Mouse (Mus musculus) midbrain, embryonic 14.5 days (tissue): ENCODE data around the gene Tspan14. TPM values are rescaled to one million over a fixed set of nuclear protein-coding genes. Genes with fewer than 3 reads are reported as not detected.

Experiments used
- ATAC-seq: fragments of 200-750 bp; cut with Nextera tagmentation; 2 replicates; pipeline ENCODE4 v1.8.0; 2017; ENCODE audit warnings: moderate number of reproducible peaks, moderate library complexity; ENCODE audit not compliant: low FRiP score, low TSS enrichment
- DNase-seq: peaks from one replicate; pipeline ENCODE4 v3.0.0-alpha.2; 2015
- H3K27ac ChIP-seq: fragments of 300-500 bp; sonication (generic); replicated peaks from 2 replicates; pipeline ENCODE4 v1.5.1; 2014; ENCODE audit warnings: mild to moderate bottlenecking, low read depth, low read length, moderate library complexity
- H3K27me3 ChIP-seq: fragments of 300-500 bp; sonication (generic); 2 replicates; pipeline ENCODE4 v1.6.1; 2014; ENCODE audit warnings: low read length, control low read depth, mixed read lengths; ENCODE audit not compliant: control insufficient read depth, insufficient read depth
- H3K36me3 ChIP-seq: fragments of 300-500 bp; sonication (generic); 2 replicates; pipeline ENCODE4 v1.6.1; 2014; ENCODE audit warnings: low read length, control low read depth; ENCODE audit not compliant: control insufficient read depth, insufficient read depth
- H3K4me1 ChIP-seq: fragments of 300-500 bp; sonication (generic); 2 replicates; pipeline ENCODE4 v1.6.1; 2014; ENCODE audit warnings: mild to moderate bottlenecking, antibody characterized with exemption, low read length, control low read depth; ENCODE audit not compliant: control insufficient read depth, insufficient read depth
- H3K4me2 ChIP-seq: fragments of 300-500 bp; sonication (generic); 2 replicates; pipeline ENCODE4 v1.6.1; 2014; ENCODE audit warnings: mild to moderate bottlenecking, low read length, moderate library complexity
- H3K4me3 ChIP-seq: fragments of 300-500 bp; sonication (generic); replicated peaks from 2 replicates; pipeline ENCODE4 v1.5.1; 2014; ENCODE audit warnings: low read depth, low read length
- H3K9ac ChIP-seq: fragments of 300-500 bp; sonication (generic); replicated peaks from 2 replicates; pipeline ENCODE4 v1.6.1; 2014; ENCODE audit warnings: mild to moderate bottlenecking, low read length, moderate library complexity
- H3K9me3 ChIP-seq: fragments of 300-500 bp; sonication (generic); 2 replicates; pipeline ENCODE4 v1.6.1; 2016; ENCODE audit warnings: low read length, control low read depth, mixed read lengths; ENCODE audit not compliant: control insufficient read depth
- WGBS: fragments of 180-500 bp; shearing (Covaris S2); extraction: QIAGEN DNeasy Blood & Tissue Kit; methylation state at CpG from one replicate; pipeline ENCODE4 v1.1.7; 2014; 5-methylcytosine and 5-hydroxymethylcytosine counted together
- polyA plus RNA-seq: library from polyadenylated mRNA; unstranded; fragments of >200 nt; fragmentation: Nextera tagmentation; extraction: Ambion mirVana; gene quantifications from 2 replicates; pipeline ENCODE4 v1.2.1, GENCODE M21; 2014

Tspan14 gene
- polyA plus RNA-seq, 1 experiment from 2014 or later, result 79.6 TPM

DNA sequence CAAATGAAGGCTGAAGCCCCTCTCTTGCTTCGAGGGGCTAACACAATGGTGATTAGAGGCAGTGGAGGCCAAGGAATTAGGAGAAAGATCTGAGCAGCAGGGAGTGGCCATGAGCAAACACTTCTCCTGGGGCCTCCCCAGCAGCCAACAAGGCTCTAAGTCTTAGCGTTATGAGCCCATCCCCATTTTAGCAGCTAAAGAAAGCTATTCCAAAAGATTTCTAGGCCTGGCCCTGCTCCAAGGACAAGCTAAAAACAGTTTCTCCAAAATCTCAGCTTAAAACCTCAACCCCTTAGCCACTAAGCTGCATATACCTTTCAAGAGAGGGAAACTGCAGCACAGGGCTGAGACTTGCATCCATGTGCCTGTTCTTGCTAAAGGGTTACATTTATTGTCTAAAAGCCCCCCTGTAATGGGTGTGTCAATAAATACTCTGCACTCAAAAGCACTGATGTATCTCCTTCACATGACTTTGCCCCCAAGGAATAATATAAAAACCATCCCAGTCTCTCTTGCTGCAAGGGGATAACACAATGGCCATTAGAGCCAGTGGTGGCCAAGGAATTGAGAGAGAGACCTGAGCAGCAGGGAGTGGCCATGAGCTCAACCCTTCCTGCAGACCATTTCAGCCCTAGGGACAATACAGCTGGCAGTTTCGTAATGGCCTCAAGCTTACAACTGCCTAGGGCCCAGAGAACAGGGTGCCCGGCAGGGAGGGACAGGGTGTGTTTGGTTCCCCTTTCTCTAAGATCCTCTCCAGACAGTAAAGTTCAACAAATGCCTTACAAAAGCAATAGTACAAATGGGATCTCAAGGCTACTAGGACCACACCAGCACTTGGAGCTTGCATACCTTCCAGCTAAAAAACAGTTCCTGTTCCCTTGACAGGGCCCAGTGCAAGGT is 8.3 kb downstream of the Tspan14 start:
- H3K9ac ChIP-seq, result no peak overlapping the region; the same call in 1 of the 2 replicates

GRCm38 (mm10) chr14:40957607-40958006 is 9.0 kb downstream of the Tspan14 start:
- no peak for ATAC-seq
- peak; percentile 69 for DNase-seq
- Histone ChIP-seq H3K36me3 (no peaks in the 10 kb centered on the region), H3K4me1 (peaks cover 63% of the 10 kb centered on the region), H3K9ac (no peak overlapping the region), H3K4me3 (no peak overlapping the region), H3K27ac (no peak overlapping the region), H3K27me3 (no peaks in the 10 kb centered on the region), H3K9me3 (no peaks in the 10 kb centered on the region), H3K4me2 (no peak overlapping the region)
- 47% methylated on average over 3 of the region's 3 CpGs for WGBS

More for the DNA sequence above, 8.3 kb downstream of the Tspan14 start:
- Histone ChIP-seq H3K4me2 (no peak overlapping the region), H3K36me3 (no peaks in the 10 kb centered on the region), H3K27ac (0 out of 2 replicates have a peak overlapping the region, but pooled peaks have one; percentile 33), H3K4me3 (no peak overlapping the region), H3K4me1 (peaks cover 66% of the 10 kb centered on the region), H3K9me3 (no peaks in the 10 kb centered on the region), H3K27me3 (no peaks in the 10 kb centered on the region)
- ATAC-seq (no peak), DNase-seq (no peak)
- 32% methylated on average over 4 of the region's 4 CpGs for WGBS

DNA sequence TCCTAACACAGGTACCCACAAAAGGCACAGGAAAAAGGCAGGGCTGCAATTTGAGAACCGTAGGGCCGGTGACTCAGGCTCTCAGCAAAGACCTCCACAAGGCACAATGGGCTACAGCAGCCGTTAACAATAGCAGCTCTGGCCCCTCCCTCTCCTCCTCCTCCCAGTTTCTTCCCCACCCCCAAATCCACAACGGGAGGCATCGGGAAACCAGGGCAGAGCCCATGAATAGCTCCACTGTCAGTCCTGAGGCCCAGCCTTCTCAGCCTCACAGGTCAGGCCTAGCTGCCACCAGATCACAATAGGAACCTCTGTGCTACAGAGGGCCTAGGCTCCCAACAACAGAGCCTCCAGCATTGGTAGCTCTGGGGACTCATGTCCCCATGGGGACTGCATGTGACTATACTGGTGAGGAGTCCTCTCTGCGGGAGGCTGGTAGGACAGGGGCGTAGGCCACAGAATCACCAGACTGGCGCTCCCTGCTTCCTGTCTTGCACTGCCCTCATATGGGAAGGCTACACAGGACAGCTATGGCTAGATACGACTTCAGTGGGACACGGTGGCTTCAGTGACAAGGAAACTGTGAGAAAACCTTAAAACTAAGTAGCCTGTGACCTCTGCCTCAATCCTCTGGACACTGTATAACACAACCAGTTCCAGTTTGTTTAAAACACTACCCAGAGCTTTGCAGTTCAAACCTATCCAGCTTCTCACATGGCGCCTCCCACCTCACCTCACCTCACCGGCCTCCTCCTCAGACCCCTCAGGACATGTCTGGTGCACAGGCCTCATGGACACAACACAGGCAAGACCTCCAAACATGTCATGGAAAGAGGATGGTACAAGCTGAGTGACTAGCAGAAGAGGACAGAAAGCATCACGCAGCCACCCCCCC is 10.1 kb downstream of the Tspan14 start:
- H3K4me3 ChIP-seq, result no peak overlapping the region
- peak overlapping the region; percentile 48 for H3K4me2 ChIP-seq
- H3K27me3 ChIP-seq, result no peaks in the 10 kb centered on the region
- H3K27ac ChIP-seq, result peak overlapping the region; percentile 98
- peak overlapping the region; percentile 54 for H3K9ac ChIP-seq
- WGBS, result 14% methylated on average over 13 of the region's 13 CpGs
- no peaks in the 10 kb centered on the region for H3K36me3 ChIP-seq
- ATAC-seq (peak; percentile 87), DNase-seq (peak; percentile 84)
- H3K9me3 ChIP-seq, result no peaks in the 10 kb centered on the region
- peaks cover 56% of the 10 kb centered on the region for H3K4me1 ChIP-seq

GRCm38 (mm10) chr14:40955596-40956251 is 10.9 kb downstream of the Tspan14 start:
- H3K4me3 ChIP-seq, result no peak overlapping the region
- peaks cover 56% of the 10 kb centered on the region for H3K4me1 ChIP-seq

DNA sequence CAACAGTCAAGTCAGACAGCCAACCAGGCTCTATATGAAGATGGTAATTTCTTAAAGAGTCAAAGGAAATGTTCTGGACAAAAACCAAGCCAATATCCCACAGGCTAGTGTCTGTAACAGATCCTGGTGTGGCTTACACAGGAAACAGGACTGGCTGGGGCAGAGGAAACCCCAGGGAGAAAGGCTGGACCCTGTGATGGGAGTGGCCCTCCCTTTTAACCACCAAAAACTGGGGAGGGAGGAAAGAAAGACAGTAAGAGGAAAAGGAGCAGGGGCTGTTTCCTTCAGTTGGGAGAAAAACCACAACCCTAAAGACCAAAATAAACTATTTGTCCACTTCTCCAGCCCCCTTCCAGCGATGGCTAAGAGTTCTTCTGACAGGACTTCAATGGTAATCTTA is 11.5 kb downstream of the Tspan14 start:
- H3K36me3 ChIP-seq, result no peaks in the 10 kb centered on the region
- peak overlapping the region; percentile 48 for H3K4me2 ChIP-seq
- ATAC-seq (no peak), DNase-seq (peak; percentile 20)
- peaks cover 56% of the 10 kb centered on the region for H3K4me1 ChIP-seq
- H3K9ac ChIP-seq, result no peak overlapping the region; the same call in 1 of the 2 replicates
- H3K9me3 ChIP-seq, result no peaks in the 10 kb centered on the region; the same call in 1 of the 2 replicates
- 45% methylated on average over 1 of the region's 1 CpGs for WGBS
- H3K4me3 ChIP-seq, result no peak overlapping the region
- H3K27me3 ChIP-seq, result no peaks in the 10 kb centered on the region
- peak overlapping the region; percentile 98 for H3K27ac ChIP-seq

More at GRCm38 (mm10) chr14:40955596-40956251, 10.9 kb downstream of the Tspan14 start:
- Histone ChIP-seq H3K27ac (peak overlapping the region; percentile 98), H3K9ac (peak overlapping the region; percentile 54), H3K9me3 (no peaks in the 10 kb centered on the region; the same call in 1 of the 2 replicates), H3K36me3 (no peaks in the 10 kb centered on the region), H3K4me2 (peak overlapping the region; percentile 48), H3K27me3 (no peaks in the 10 kb centered on the region)
- peak; percentile 72 for ATAC-seq
- peak; percentile 80 for DNase-seq
- 1% methylated on average over 10 of the region's 10 CpGs for WGBS

- DNase-seq (no peak), ATAC-seq (no peak)
- Histone ChIP-seq H3K27me3 (no peaks in the 10 kb centered on the region), H3K9me3 (no peaks in the 10 kb centered on the region; the same call in 1 of the 2 replicates), H3K36me3 (no peaks in the 10 kb centered on the region), H3K9ac (no peak overlapping the region), H3K4me3 (no peak overlapping the region), H3K4me2 (no peak overlapping the region), H3K4me1 (peaks cover 49% of the 10 kb centered on the region), H3K27ac (no peak overlapping the region)
- WGBS, result 80% methylated on average over 5 of the region's 5 CpGs
Measured at GRCm38 (mm10) chr14:40953381-40953780, 13.2 kb downstream of the Tspan14 start.

DNA sequence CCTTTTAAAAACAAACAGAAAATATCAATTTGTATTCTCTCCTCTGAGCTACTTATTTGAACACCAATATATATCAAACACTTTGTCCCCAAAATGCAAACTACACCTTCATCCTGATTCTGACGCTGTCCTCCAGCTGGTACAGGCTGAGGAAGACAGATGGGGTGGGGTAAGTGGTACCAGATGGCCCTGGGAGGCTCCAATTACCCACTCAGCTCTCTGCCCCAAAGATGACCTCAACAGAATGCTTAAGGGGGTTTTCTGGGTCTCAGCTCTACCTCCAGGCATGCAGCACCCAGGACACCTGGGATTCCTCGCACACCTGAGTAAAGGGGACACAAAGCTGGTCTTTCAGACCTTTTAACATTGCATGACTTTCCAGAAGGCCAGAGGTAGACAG is 13.9 kb downstream of the Tspan14 start:
- H3K4me2 ChIP-seq, result no peak overlapping the region
- no peak overlapping the region for H3K9ac ChIP-seq
- no peaks in the 10 kb centered on the region for H3K36me3 ChIP-seq
- no peak overlapping the region for H3K4me3 ChIP-seq
- H3K9me3 ChIP-seq, result no peaks in the 10 kb centered on the region; the same call in 1 of the 2 replicates
- WGBS, result 65% methylated on average over 2 of the region's 2 CpGs
- no peaks in the 10 kb centered on the region for H3K27me3 ChIP-seq
- H3K4me1 ChIP-seq, result peaks cover 44% of the 10 kb centered on the region
- H3K27ac ChIP-seq, result no peak overlapping the region
- ATAC-seq, result no peak
- no peak for DNase-seq

GRCm38 (mm10) chr14:40952301-40952700 is 14.3 kb downstream of the Tspan14 start:
- DNase-seq (no peak), ATAC-seq (no peak)
- 85% methylated on average over 3 of the region's 3 CpGs for WGBS
- Histone ChIP-seq H3K27ac (no peak overlapping the region), H3K4me1 (peaks cover 44% of the 10 kb centered on the region), H3K4me2 (no peak overlapping the region), H3K4me3 (no peak overlapping the region), H3K9me3 (no peaks in the 10 kb centered on the region; the same call in 1 of the 2 replicates), H3K9ac (no peak overlapping the region), H3K27me3 (no peaks in the 10 kb centered on the region), H3K36me3 (no peaks in the 10 kb centered on the region)
